Mouse (Mus musculus) C2C12 (cell line): Measurements from ENCODE around the gene Serpina3n.

Source experiments
- CTCF ChIP-seq: IDR thresholded peaks from one replicate; pipeline ENCODE4 v1.5.1; 2011; ENCODE audit not compliant: control insufficient read depth, insufficient read depth, insufficient read length
- MAX ChIP-seq: IDR thresholded peaks from one replicate; pipeline ENCODE4 v1.6.1; 2011; ENCODE audit warnings: mild to moderate bottlenecking, control low read depth
- MYOG ChIP-seq: IDR thresholded peaks from one replicate; pipeline ENCODE4 v1.6.1; 2011; ENCODE audit not compliant: control insufficient read depth, insufficient read length; ENCODE audit errors: extremely low read depth
- USF1 ChIP-seq: IDR thresholded peaks from one replicate; pipeline ENCODE4 v1.6.1; 2011; ENCODE audit warnings: low read depth, mild to moderate bottlenecking, control low read depth, moderate library complexity

GRCm38 (mm10) chr12:104433951-104434735 is 27.6 kb downstream of the Serpina3n start:
- TF ChIP-seq CTCF = no peak
- no peak for TF ChIP-seq MYOG
- TF ChIP-seq USF1 = no peak
- no peak for TF ChIP-seq MAX
